Mouse (Mus musculus): Measurements from ENCODE around the gene Unc13d.
A peak's percentile ranks its signal among the peaks of the same experiment; 100 is the strongest.
"Not testable (repeated sequence)": the region's sequence is repeated elsewhere in the genome, so short reads cannot be mapped to it uniquely, and the experiment has no call there.

The Unc13d gene

GRCm38 (mm10) chr11:116019976-116020411 lies 57.8 kb downstream of the Unc13d start:
- no peak for DNase-seq

GRCm38 (mm10) chr11:116019360-116019791 lies 58.4 kb downstream of the Unc13d start:
- no peak for DNase-seq

DNA sequence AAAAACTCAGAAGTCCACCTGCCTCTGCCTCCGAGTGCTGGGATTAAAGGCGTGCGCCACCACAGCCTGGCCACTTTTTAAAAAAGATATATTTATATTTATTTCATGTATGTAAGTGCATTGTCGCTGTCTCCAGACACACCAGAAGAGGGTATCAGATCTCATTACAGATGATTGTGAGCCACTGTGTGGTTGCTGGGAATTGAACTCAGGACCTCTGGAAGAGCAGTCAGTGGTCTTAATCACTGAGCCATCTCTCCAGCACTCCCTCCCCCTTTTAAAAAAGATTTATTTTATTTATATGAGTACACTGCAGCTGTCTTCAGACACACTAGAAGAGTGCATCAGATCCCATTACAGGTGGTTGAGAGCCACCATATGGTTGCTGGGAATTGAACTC lies 58.9 kb downstream of the Unc13d start:
- DNase-seq, result not testable (repeated sequence)

DNA sequence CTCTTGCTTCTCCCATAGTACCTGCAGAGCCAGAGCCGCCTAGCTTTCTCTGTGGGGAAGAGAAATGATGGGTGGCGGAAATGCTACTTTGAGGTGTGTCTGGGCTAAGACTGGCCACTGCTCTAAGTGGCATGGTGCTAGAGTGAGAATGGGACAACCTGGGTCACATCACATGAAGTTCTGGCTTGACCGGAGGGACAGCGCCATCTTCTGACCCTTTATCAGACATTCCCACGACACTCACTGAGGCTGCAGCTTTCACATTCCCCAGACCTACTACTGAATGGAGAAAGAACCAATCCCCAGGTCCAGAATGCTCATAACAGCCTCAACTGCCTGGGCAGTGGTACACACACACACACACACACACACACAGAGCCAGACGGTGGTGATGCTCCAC lies 59.7 kb downstream of the Unc13d start:
- DNase-seq, result peak; percentile 59

DNA sequence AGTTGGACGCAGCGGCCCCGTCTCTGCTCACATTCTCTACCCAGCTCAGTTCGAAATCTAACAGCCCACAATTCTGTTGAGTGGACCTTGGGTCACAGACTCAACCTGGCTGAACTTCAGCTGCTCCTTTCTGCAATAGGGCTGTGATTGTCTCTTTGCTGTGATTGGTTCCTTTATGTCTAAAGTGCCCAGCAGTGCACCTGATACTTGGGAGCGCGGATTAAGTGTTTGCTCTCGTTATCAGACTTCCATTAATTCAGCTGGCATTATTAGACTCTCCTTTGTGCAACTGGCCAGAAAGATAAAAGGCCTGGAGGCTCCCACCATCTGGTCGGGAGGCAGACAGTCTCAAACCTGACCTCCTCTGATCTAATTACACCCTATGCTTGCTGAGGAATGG lies 62.9 kb downstream of the Unc13d start:
- no peak for DNase-seq

DNA sequence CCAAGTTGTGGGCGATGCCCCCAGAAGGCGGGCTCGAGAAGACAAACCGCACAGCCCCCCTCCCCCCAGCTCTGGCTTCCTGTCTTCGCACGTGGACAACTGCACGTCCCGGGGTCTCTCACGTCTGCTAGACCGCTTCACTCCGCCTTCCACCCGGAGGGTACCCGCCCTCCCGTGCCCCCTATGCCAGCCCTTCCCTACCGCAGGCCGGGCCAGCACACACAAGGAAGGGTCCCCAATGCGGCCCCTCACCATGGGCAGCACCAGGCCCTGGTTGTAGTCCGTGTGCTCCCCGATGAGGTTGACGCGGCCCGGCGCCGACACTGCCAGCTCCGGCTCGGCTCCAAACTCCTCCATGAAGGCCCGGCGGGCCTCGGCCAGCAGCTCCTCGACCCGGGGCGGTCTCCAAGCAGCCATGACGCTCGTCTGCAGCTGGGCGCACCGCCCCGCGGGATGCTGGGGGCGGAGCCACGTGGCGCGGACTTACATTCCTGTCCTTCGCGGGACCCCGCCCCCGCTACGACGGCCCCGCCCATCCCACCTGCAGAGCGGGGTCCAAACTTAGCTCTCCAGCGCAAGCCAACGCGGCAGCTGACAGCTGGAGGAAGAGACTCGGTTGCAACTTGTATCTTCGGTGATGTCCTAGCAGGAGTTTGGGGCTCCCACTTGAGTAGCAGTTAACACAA lies 65.4 kb downstream of the Unc13d start, which contains the start of gene Galk1:
Gene Galk1 (minus strand): TSS at position 458 of the 686 bp plus-strand sequence.
- peak; percentile 96 for DNase-seq

All from embryo, embryonic 11 days (tissue).